Comparison of ENCODE assay signal across 12 mouse cellular contexts in the genomic region with DNA sequence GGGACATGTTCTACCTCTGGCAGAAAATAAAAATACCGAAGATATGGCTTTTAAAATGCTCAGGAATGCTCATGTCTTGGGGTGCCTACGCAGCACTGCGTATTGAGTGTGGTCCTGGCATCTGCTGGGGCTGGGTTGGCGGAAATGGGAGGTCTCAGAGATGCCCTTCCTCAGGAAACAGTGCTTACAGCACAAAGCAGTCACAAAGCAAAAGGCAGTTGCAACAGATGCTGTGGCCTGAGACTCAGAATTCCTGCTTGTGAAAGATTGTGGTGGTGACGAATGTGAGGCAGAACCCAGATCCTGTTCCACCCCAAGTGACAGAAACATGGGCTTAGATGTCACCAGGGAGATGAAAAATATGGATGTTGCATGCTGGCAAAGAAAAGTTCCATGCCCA. TPM values are rescaled to one million over a fixed set of nuclear protein-coding genes. Genes with fewer than 3 reads are reported as not detected.
DNase-seq lines count a peak whose midpoint lies in the region; ATAC-seq and TF ChIP-seq lines count a peak whose summit lies in the region.
"Had no signal": no experiment of that assay in that cellular context is flagged by ENCODE, and none has a peak within 500 bp of the region (broad histone marks: within the 10 kb centered on the region; RNA-seq: fewer than 3 reads in every experiment).

No protein-coding gene starts in this region.

- TF ChIP-seq CTCF in lung, adult 2 months (IDR thresholded peaks at IDR 0.05; ENCODE audit: insufficient read depth, low read length), result no peak

- H3K4me3 ChIP-seq in embryonic facial prominence, embryonic 13.5 days, result no peak overlapping the region
- no peak overlapping the region for H3K4me3 ChIP-seq in embryonic facial prominence, embryonic 10.5 days
- no peak overlapping the region for H3K4me3 ChIP-seq in heart, embryonic 15.5 days
- no peak overlapping the region for H3K4me3 ChIP-seq in lung, adult 2 months (replicated peaks; ENCODE audit: extremely low read depth, low read depth, low read length)
- no peak overlapping the region for H3K4me3 ChIP-seq in intestine, embryonic 16.5 days (ENCODE audit: low read length)
- H3K4me3 ChIP-seq: forebrain, embryonic 10.5 days; midbrain, embryonic 12.5 days had no signal

- no peak for ATAC-seq in embryonic facial prominence, embryonic 13.5 days (ENCODE audit: insufficient number of reproducible peaks, insufficient read depth, low FRiP score, low TSS enrichment, low read depth)
- 0 out of 2 replicates have a peak, but pooled peaks have one; percentile 39 for ATAC-seq in heart, embryonic 15.5 days (replicated peaks; ENCODE audit: insufficient number of reproducible peaks, insufficient read depth, low FRiP score, low read depth)
- ATAC-seq in intestine, embryonic 16.5 days, result no peak
- ATAC-seq: intestine, postnatal 0 days had no signal

- H3K27me3 ChIP-seq in embryonic facial prominence, embryonic 13.5 days, result no peaks in the 10 kb centered on the region
- H3K27me3 ChIP-seq in embryonic facial prominence, embryonic 10.5 days (replicated peaks; ENCODE audit: low read depth, poor library complexity, severe bottlenecking), result no peaks in the 10 kb centered on the region
- H3K27me3 ChIP-seq in heart, embryonic 15.5 days, result no peaks in the 10 kb centered on the region
- no peaks in the 10 kb centered on the region for H3K27me3 ChIP-seq in intestine, embryonic 16.5 days (replicated peaks; ENCODE audit: control insufficient read depth, insufficient read depth, low read length)
- H3K27me3 ChIP-seq: midbrain, embryonic 12.5 days had no signal

- H3K36me3 ChIP-seq in embryonic facial prominence, embryonic 13.5 days, result no peaks in the 10 kb centered on the region
- H3K36me3 ChIP-seq in embryonic facial prominence, embryonic 10.5 days (replicated peaks), result no peaks in the 10 kb centered on the region
- no peaks in the 10 kb centered on the region for H3K36me3 ChIP-seq in heart, embryonic 15.5 days
- no peaks in the 10 kb centered on the region for H3K36me3 ChIP-seq in intestine, embryonic 16.5 days (ENCODE audit: control insufficient read depth, insufficient read depth, low read length)
- H3K36me3 ChIP-seq: forebrain, embryonic 10.5 days; midbrain, embryonic 12.5 days had no signal

- H3K27ac ChIP-seq in embryonic facial prominence, embryonic 13.5 days, result 0 out of 2 replicates have a peak overlapping the region, but pooled peaks have one; percentile 0
- no peak overlapping the region for H3K27ac ChIP-seq in embryonic facial prominence, embryonic 10.5 days (replicated peaks)
- H3K27ac ChIP-seq in heart, embryonic 15.5 days, result 0 out of 2 replicates have a peak overlapping the region, but pooled peaks have one; percentile 6
- H3K27ac ChIP-seq in intestine, embryonic 16.5 days (ENCODE audit: low read length), result no peak overlapping the region
- H3K27ac ChIP-seq: forebrain, embryonic 10.5 days; midbrain, embryonic 12.5 days had no signal

- TF ChIP-seq POLR2A in lung, adult 2 months (IDR thresholded peaks at IDR 0.05; ENCODE audit: borderline replicate concordance, extremely low read depth, low read depth, low read length), result peak; percentile 29; the same call in 1 of the 2 replicates

- no peaks in the 10 kb centered on the region for H3K9me3 ChIP-seq in embryonic facial prominence, embryonic 13.5 days
- H3K9me3 ChIP-seq in embryonic facial prominence, embryonic 10.5 days, result no peaks in the 10 kb centered on the region
- no peaks in the 10 kb centered on the region for H3K9me3 ChIP-seq in heart, embryonic 15.5 days (replicated peaks)
- H3K9me3 ChIP-seq in intestine, embryonic 16.5 days (ENCODE audit: control insufficient read depth, low read length), result no peaks in the 10 kb centered on the region
- H3K9me3 ChIP-seq: forebrain, embryonic 10.5 days; midbrain, embryonic 12.5 days had no signal

- H3K4me1 ChIP-seq in embryonic facial prominence, embryonic 13.5 days, result peaks cover 8% of the 10 kb centered on the region
- peaks cover 11% of the 10 kb centered on the region for H3K4me1 ChIP-seq in embryonic facial prominence, embryonic 10.5 days
- peaks cover 31% of the 10 kb centered on the region for H3K4me1 ChIP-seq in heart, embryonic 15.5 days (replicated peaks)
- peaks cover 18% of the 10 kb centered on the region for H3K4me1 ChIP-seq in lung, adult 2 months (ENCODE audit: control insufficient read depth, insufficient read depth, low read length)
- H3K4me1 ChIP-seq in intestine, embryonic 16.5 days (ENCODE audit: control insufficient read depth, insufficient read depth, low read length), result no peaks in the 10 kb centered on the region
- H3K4me1 ChIP-seq: forebrain, embryonic 10.5 days had no signal

- WGBS in embryonic facial prominence, embryonic 13.5 days, result 68% methylated on average over 5 of the region's 5 CpGs
- 81% methylated on average over 5 of the region's 5 CpGs for WGBS in embryonic facial prominence, embryonic 10.5 days
- 59% methylated on average over 5 of the region's 5 CpGs for WGBS in heart, embryonic 15.5 days
- 50% methylated on average over 5 of the region's 5 CpGs for WGBS in lung, adult 2 months
- WGBS in intestine, embryonic 16.5 days, result 79% methylated on average over 5 of the region's 5 CpGs

- no peak for DNase-seq in embryonic facial prominence, embryonic 10.5 days (ENCODE audit: low spot score)
- no peak for DNase-seq in lung, adult 2 months
- DNase-seq in thymus, adult 18-20 months, result peak; percentile 37 to 53
- no peak for DNase-seq in gastrocnemius, postnatal 25 days
- no peak for DNase-seq in cerebellum, postnatal 10 days
- DNase-seq: right cerebral cortex, postnatal 4 days had no signal

- no peak overlapping the region for H3K4me2 ChIP-seq in embryonic facial prominence, embryonic 13.5 days
- H3K4me2 ChIP-seq in heart, embryonic 15.5 days, result no peak overlapping the region
- H3K4me2 ChIP-seq in intestine, embryonic 16.5 days (ENCODE audit: low read depth, low read length), result no peak overlapping the region
- H3K4me2 ChIP-seq: midbrain, embryonic 12.5 days had no signal

- H3K9ac ChIP-seq in embryonic facial prominence, embryonic 13.5 days, result no peak overlapping the region
- no peak overlapping the region for H3K9ac ChIP-seq in heart, embryonic 15.5 days
- no peak overlapping the region for H3K9ac ChIP-seq in intestine, embryonic 16.5 days (ENCODE audit: low read depth, low read length)
- H3K9ac ChIP-seq: midbrain, embryonic 12.5 days had no signal

RNA-seq across cellular contexts. Expression of gene Vav3, which starts 21.4 kb away (rescaled TPM):
- polyA plus RNA-seq in embryonic facial prominence, embryonic 13.5 days (2015; fragmentation: Nextera tagmentation; extraction: Ambion mirVana), result 13.8 and 15.6 TPM in 2 replicates
- polyA plus RNA-seq in embryonic facial prominence, embryonic 10.5 days (2016; fragmentation: Nextera tagmentation; extraction: Ambion mirVana), result 5.3 and 6.1 TPM in 2 replicates
- 7.4 and 9.6 TPM in 2 replicates for polyA plus RNA-seq in heart, embryonic 15.5 days (2015; fragmentation: Nextera tagmentation; extraction: Ambion mirVana)
- 3.1 and 3.9 TPM in 2 replicates for polyA plus RNA-seq in lung, adult 2 months (2012; rRNA removed)
- 1 to 10 TPM; 2.2 to 3.7 TPM for total RNA-seq in gastrocnemius, postnatal 25 days (2021)
- 18.9 and 19.3 TPM in 2 replicates for polyA plus RNA-seq in intestine, embryonic 16.5 days (2015; fragmentation: Nextera tagmentation; extraction: Ambion mirVana)

Comparison
In these comparisons a context has a peak if more than half of its experiments do, and no peak if none do; other contexts are left out.
1. H3K27ac ChIP-seq: peak in embryonic facial prominence, embryonic 13.5 days (single experiment) and heart, embryonic 15.5 days (single experiment); none in embryonic facial prominence, embryonic 10.5 days (single experiment) and intestine, embryonic 16.5 days (single experiment).
2. DNase-seq: peak in thymus, adult 18-20 months (2 of 2); none in embryonic facial prominence, embryonic 10.5 days (single experiment), lung, adult 2 months (single experiment), gastrocnemius, postnatal 25 days (single experiment) and cerebellum, postnatal 10 days (0 of 2).